Mouse (Mus musculus) adrenal gland, postnatal 36 days (tissue): ENCODE measurements around the gene Thada. TPM values are rescaled to one million over a fixed set of nuclear protein-coding genes. Genes with fewer than 3 reads are reported as not detected.
"Not testable (repeated sequence)": the region's sequence is repeated elsewhere in the genome, so short reads cannot be mapped to it uniquely, and the experiment has no call there.

ENCODE experiments used
- DNase-seq, 2 experiments: peaks; one replicate each; pipeline ENCODE4 v3.0.0; 2021; ENCODE audit warnings: mixed read lengths in 1 of 2
- total RNA-seq, 2 experiments: library from RNA; stranded (reverse); gene quantifications; 2 replicates each; pipeline ENCODE4 v1.2.3; 2021

The Thada gene
- total RNA-seq, 2 experiments from 2014 or later = 15.6 to 20.3 TPM

- no peak for DNase-seq
Measured at GRCm38 (mm10) chr17:84297976-84298375, 168.0 kb downstream of the Thada start.

GRCm38 (mm10) chr17:84293221-84293620 is 172.8 kb downstream of the Thada start:
- no peak for DNase-seq

GRCm38 (mm10) chr17:84291228-84291627 is 174.8 kb downstream of the Thada start:
- DNase-seq = not testable (repeated sequence)

- DNase-seq = no peak
Measured at GRCm38 (mm10) chr17:84287675-84288420, 178.2 kb downstream of the Thada start.

- no peak for DNase-seq
Measured at GRCm38 (mm10) chr17:84286536-84286935, 179.5 kb downstream of the Thada start.

GRCm38 (mm10) chr17:84282388-84283280 is 183.4 kb downstream of the Thada start:
- DNase-seq = no peak

GRCm38 (mm10) chr17:84279001-84279400 is 187.0 kb downstream of the Thada start:
- DNase-seq = no peak

- DNase-seq = no peak
Measured at GRCm38 (mm10) chr17:84278193-84278953, 187.6 kb downstream of the Thada start.

GRCm38 (mm10) chr17:84274999-84275398 is 191.0 kb downstream of the Thada start:
- DNase-seq = no peak

- no peak for DNase-seq
Measured at GRCm38 (mm10) chr17:84274163-84274562, 191.8 kb downstream of the Thada start.

- peak; percentile 33 to 41 for DNase-seq
Measured at GRCm38 (mm10) chr17:84272557-84273261, 193.3 kb downstream of the Thada start.

GRCm38 (mm10) chr17:84271566-84272202 is 194.3 kb downstream of the Thada start:
- DNase-seq = no peak

- DNase-seq = no peak
Measured at GRCm38 (mm10) chr17:84269722-84270121, 196.3 kb downstream of the Thada start.

GRCm38 (mm10) chr17:84268450-84268849 is 197.6 kb downstream of the Thada start:
- DNase-seq = no peak

- DNase-seq = no peak
Measured at GRCm38 (mm10) chr17:84267456-84268074, 198.4 kb downstream of the Thada start.

- DNase-seq = no peak
Measured at GRCm38 (mm10) chr17:84266161-84266948, 199.7 kb downstream of the Thada start.

- no peak for DNase-seq
Measured at GRCm38 (mm10) chr17:84265480-84266130, 200.4 kb downstream of the Thada start.

GRCm38 (mm10) chr17:84264305-84264704 is 201.7 kb downstream of the Thada start:
- DNase-seq = no peak

GRCm38 (mm10) chr17:84263591-84263990 is 202.4 kb downstream of the Thada start:
- DNase-seq = no peak
